Mouse (Mus musculus) lung, postnatal 0 days (tissue): ENCODE results near the gene Olfr129.

Source experiments
- CTCF ChIP-seq: IDR thresholded peaks from 2 replicates; pipeline ENCODE4 v1.5.1; 2016; ENCODE audit warnings: antibody characterized with exemption, mild to moderate bottlenecking
- EP300 ChIP-seq: IDR thresholded peaks from 2 replicates; pipeline ENCODE4 v1.6.1; 2016; ENCODE audit warnings: antibody characterized with exemption, mild to moderate bottlenecking, control low read depth

DNA sequence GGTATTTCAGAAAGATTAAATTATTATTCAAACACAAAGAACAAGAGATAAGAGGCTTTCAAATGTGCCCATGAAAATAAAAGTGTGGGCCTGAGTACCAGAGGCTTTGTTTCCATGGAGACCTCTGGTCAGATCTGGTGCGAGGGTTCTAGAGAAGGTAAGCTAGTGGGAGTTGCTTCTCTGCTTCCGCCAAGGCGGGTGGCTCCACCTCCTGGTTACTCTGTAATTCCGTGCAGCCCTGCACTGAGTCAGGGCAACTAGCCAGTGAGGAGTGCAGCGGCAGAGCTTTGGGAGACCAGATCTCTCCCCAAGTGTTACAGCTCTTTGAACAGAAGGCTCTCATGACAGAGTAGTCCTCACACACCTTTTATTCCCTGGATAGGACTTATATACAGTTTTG, 33.6 kb downstream of the Olfr129 start:
- no peak for TF ChIP-seq EP300
- no peak for TF ChIP-seq CTCF
